Mouse (Mus musculus) megakaryocyte, embryonic 14.5 days (primary cell): ENCODE results near the gene Slc44a2.

ENCODE experiments used
- FLI1 ChIP-seq: IDR thresholded peaks from 2 replicates; pipeline ENCODE4 v1.6.1; 2012; ENCODE audit warnings: low read length, inconsistent platforms, mixed read lengths
- GATA1 ChIP-seq: IDR thresholded peaks from 3 replicates; pipeline ENCODE4 v1.6.1; 2012; ENCODE audit warnings: mixed read lengths, low read length, inconsistent platforms, borderline replicate concordance

DNA sequence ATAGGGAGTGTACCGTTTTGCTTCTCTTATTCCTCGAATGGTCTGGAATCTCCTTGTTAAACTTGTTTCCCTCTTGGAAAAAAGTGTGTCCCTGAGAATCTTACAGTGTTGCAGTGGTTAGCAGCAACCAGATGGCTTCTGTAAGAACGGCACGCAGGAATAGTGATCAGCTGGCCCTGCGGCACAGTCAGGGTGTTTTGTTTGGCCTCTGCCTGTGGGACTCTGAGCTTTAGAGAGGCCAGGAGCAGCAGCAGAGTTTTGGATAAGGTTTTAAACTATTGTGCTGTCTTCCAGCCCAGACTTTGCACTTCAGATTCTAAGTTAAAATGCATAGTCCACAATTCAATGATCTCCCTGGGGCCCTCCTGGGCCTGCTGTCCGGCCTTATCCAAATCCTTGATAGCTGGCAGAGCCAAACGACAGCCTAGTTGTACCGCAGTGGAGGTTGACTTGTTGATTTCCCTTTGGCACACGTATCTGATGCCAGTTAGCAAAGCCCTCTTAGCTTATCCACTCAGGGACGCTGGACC lies 72.2 kb downstream of the Slc44a2 start:
- no peak for TF ChIP-seq GATA1
- no peak for TF ChIP-seq FLI1
